Mouse (Mus musculus) liver, adult 2 months (tissue): ENCODE results near the gene Usp53.

ENCODE experiments used
- CTCF ChIP-seq: fragments of 200-500 bp; IDR thresholded peaks from 2 replicates; pipeline ENCODE4 v1.5.1; 2011; ENCODE audit warnings: low read depth, low read length, control low read depth
- POLR2A ChIP-seq: fragments of 200-500 bp; IDR thresholded peaks from 2 replicates; pipeline ENCODE4 v1.6.1; 2011; ENCODE audit warnings: low read length, control low read depth; ENCODE audit not compliant: insufficient read depth; ENCODE audit errors: extremely low read depth

DNA sequence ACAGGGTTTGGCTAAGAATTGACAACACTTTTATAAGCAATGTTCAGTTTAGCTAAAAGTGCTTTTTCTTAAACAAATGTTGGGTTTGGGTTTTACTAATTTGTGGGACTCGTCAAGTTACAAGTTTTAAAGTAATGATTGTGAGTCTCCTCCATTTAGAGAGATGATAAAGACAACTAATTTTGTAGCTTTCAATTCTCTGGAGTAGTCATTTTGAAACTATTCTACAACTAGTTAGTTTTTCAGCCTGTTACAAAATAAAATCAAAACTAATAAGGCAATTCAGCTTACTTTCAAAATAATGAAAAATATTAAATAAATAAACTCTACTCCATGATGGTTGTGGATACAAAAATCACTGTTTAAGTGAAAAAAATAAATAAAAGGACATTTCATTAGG, 51.8 kb downstream of the Usp53 start:
- TF ChIP-seq CTCF (no peak), POLR2A (no peak)
